10 mouse cellular contexts compared by ENCODE assay signal in the genomic region with DNA sequence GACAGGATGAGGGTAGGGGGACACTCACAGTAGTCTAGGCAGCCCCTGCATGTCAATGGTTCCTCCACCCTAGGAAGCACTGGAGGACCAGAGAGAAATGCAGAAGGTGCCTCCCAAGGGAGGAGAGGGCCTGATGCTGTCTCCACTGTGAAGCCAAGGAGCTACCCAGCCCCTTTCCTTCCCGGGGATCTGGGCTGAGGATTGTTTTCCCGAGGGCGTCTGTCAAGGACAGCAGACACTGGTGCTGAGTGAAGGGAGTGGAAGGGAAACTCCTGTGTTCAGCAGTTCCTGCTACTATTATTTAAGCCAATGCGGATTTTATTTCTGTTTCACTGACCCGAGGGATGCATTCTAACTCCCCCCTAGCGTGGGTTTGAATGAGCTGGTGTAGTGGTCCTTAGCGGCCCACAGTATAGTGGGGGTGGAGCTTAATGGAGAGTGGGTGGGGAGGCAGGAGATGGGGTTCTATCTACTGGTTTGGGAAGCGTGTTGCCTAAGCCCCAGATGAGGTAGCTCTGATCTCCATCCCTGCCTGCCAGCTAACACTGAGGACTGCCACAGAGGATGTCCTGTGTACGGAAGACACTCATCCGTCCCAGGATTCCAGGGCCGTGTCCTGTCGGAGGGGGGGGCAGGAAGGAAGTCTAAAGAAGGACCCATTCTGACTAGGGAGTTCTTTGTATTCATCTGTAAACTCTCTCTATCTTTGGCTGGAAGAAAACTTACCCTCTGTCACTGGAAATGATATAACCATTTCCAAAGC. TPM values are rescaled to one million over a fixed set of nuclear protein-coding genes. Genes with fewer than 3 reads are reported as not detected.
DNase-seq lines count a peak whose midpoint lies in the region; ATAC-seq and TF ChIP-seq lines count a peak whose summit lies in the region.
"Had no signal": no experiment of that assay in that cellular context is flagged by ENCODE, and none has a peak within 500 bp of the region (broad histone marks: within the 10 kb centered on the region; RNA-seq: fewer than 3 reads in every experiment).

No protein-coding gene starts in this region.

- H3K4me2 ChIP-seq in heart, postnatal 0 days (ENCODE audit: low read depth, low read length) = no peak overlapping the region
- H3K4me2 ChIP-seq in midbrain, embryonic 11.5 days = no peak overlapping the region
- H3K4me2 ChIP-seq: forebrain, embryonic 15.5 days had no signal

- no peaks in the 10 kb centered on the region for H3K36me3 ChIP-seq in heart, postnatal 0 days (replicated peaks; ENCODE audit: control insufficient read depth, insufficient read depth, low read length)
- H3K36me3 ChIP-seq in limb, embryonic 10.5 days = no peaks in the 10 kb centered on the region
- H3K36me3 ChIP-seq in midbrain, embryonic 11.5 days (ENCODE audit: control insufficient read depth, insufficient read depth, low read length) = no peaks in the 10 kb centered on the region
- H3K36me3 ChIP-seq: forebrain, embryonic 15.5 days had no signal

- peak overlapping the region; percentile 74 for H3K27ac ChIP-seq in heart, postnatal 0 days (ENCODE audit: low read depth)
- H3K27ac ChIP-seq in limb, embryonic 10.5 days = peak overlapping the region; percentile 42; the same call in 1 of the 2 replicates
- H3K27ac ChIP-seq in midbrain, embryonic 11.5 days (ENCODE audit: low read depth, low read length) = no peak overlapping the region
- H3K27ac ChIP-seq: forebrain, embryonic 15.5 days had no signal

- peak; percentile 73 for ATAC-seq in heart, postnatal 0 days (ENCODE audit: insufficient read depth, low read depth)
- no peak for ATAC-seq in midbrain, embryonic 11.5 days (ENCODE audit: low FRiP score)
- ATAC-seq: forebrain, embryonic 15.5 days had no signal

- WGBS in heart, postnatal 0 days = 52% methylated on average over 12 of the region's 12 CpGs
- WGBS in limb, embryonic 10.5 days = 66% methylated on average over 12 of the region's 12 CpGs
- whole genome bisulfite sequencing in midbrain, embryonic 11.5 days = 71% methylated on average over 12 of the region's 12 CpGs

- peaks cover 46% of the 10 kb centered on the region for H3K4me1 ChIP-seq in heart, postnatal 0 days (ENCODE audit: control insufficient read depth, insufficient read depth)
- peaks cover 47% of the 10 kb centered on the region for H3K4me1 ChIP-seq in limb, embryonic 10.5 days
- H3K4me1 ChIP-seq in midbrain, embryonic 11.5 days (ENCODE audit: control insufficient read depth, insufficient read depth, low read length) = peaks cover 3% of the 10 kb centered on the region; the same call in 1 of the 2 replicates

- H3K27me3 ChIP-seq in heart, postnatal 0 days (ENCODE audit: control insufficient read depth, insufficient read depth, low read length) = no peaks in the 10 kb centered on the region
- H3K27me3 ChIP-seq in limb, embryonic 10.5 days (ENCODE audit: low read depth, poor library complexity, severe bottlenecking) = no peaks in the 10 kb centered on the region
- H3K27me3 ChIP-seq in midbrain, embryonic 11.5 days (ENCODE audit: control insufficient read depth, insufficient read depth, low read length) = no peaks in the 10 kb centered on the region
- H3K27me3 ChIP-seq: forebrain, embryonic 15.5 days had no signal

- H3K9me3 ChIP-seq in heart, postnatal 0 days (replicated peaks; ENCODE audit: control insufficient read depth, low read length) = no peaks in the 10 kb centered on the region
- H3K9me3 ChIP-seq in limb, embryonic 10.5 days (replicated peaks) = no peaks in the 10 kb centered on the region
- no peaks in the 10 kb centered on the region for H3K9me3 ChIP-seq in midbrain, embryonic 11.5 days (ENCODE audit: control insufficient read depth, low read length)
- H3K9me3 ChIP-seq: forebrain, embryonic 15.5 days had no signal

- H3K4me3 ChIP-seq in heart, postnatal 0 days (ENCODE audit: low read depth, low read length) = no peak overlapping the region
- no peak overlapping the region for H3K4me3 ChIP-seq in limb, embryonic 10.5 days
- no peak overlapping the region for H3K4me3 ChIP-seq in midbrain, embryonic 11.5 days (ENCODE audit: low read depth, low read length)
- H3K4me3 ChIP-seq: forebrain, embryonic 15.5 days had no signal

- TF ChIP-seq EP300 in heart, postnatal 0 days (IDR thresholded peaks at IDR 0.05; ENCODE audit: low read depth) = peak; percentile 61; the same call in 1 of the 2 replicates

- no peak for TF ChIP-seq CTCF in heart, postnatal 0 days (IDR thresholded peaks at IDR 0.05; ENCODE audit: low read depth)

- H3K9ac ChIP-seq in heart, postnatal 0 days (replicated peaks; ENCODE audit: low read depth, low read length) = no peak overlapping the region
- no peak overlapping the region for H3K9ac ChIP-seq in midbrain, embryonic 11.5 days (ENCODE audit: low read length)
- H3K9ac ChIP-seq: forebrain, embryonic 15.5 days had no signal

- peak; percentile 53 for DNase-seq in adrenal gland, postnatal 14 days
- DNase-seq in adrenal gland, postnatal 25 days = no peak
- no peak for DNase-seq in heart, postnatal 0 days (ENCODE audit: low spot score)
- no peak for DNase-seq in limb, embryonic 10.5 days (ENCODE audit: low spot score)
- peak; percentile 76 for DNase-seq in midbrain, embryonic 11.5 days (ENCODE audit: low spot score, missing footprints)
- no peak for DNase-seq in layer of hippocampus, postnatal 10 days (ENCODE audit: low spot score in 2 of 2)
- DNase-seq in adrenal gland, adult 8-10 months = no peak
- no peak for DNase-seq in thymus, postnatal 25 days

RNA-seq across cellular contexts. Expression of a gene that starts 21.8 kb away (rescaled TPM):
- total RNA-seq in adrenal gland, postnatal 14 days (2021) = 11.7 and 21.9 TPM in 2 replicates
- total RNA-seq in adrenal gland, postnatal 25 days (2021) = 5.6 and 15.8 TPM in 2 replicates
- 11.3 and 13.5 TPM in 2 replicates for total RNA-seq in heart, postnatal 0 days (2014; rRNA removed; ENCODE audit: low replicate concordance)
- 9.6 and 10.1 TPM in 2 replicates for polyA plus RNA-seq in heart, postnatal 0 days (2015; fragmentation: Nextera tagmentation; extraction: Ambion mirVana)
- polyA plus RNA-seq in limb, embryonic 10.5 days (2016; fragmentation: Nextera tagmentation; extraction: Ambion mirVana) = 4.1 and 5.0 TPM in 2 replicates
- 10.4 TPM in 2 replicates for polyA plus RNA-seq in midbrain, embryonic 11.5 days (2014; fragmentation: Nextera tagmentation; extraction: Ambion mirVana)
- total RNA-seq in layer of hippocampus, postnatal 10 days (2021) = 10 to 100 TPM; 28.1 to 30.5 TPM
- 10 to 100 TPM; 11.7 to 28.2 (median 16.2) TPM for total RNA-seq in adrenal gland, adult 8-10 months (2022)

RNA-seq across cellular contexts. Expression of a gene that starts 50.2 kb away (rescaled TPM):
- total RNA-seq in adrenal gland, postnatal 14 days (2021) = 0.78 TPM in 1 of 2 replicates, not detected in the other
- not detected in 2 replicates for total RNA-seq in adrenal gland, postnatal 25 days (2021)
- not detected in 2 replicates for total RNA-seq in heart, postnatal 0 days (2014; rRNA removed; ENCODE audit: low replicate concordance)
- polyA plus RNA-seq in heart, postnatal 0 days (2015; fragmentation: Nextera tagmentation; extraction: Ambion mirVana) = not detected in 2 replicates
- not detected in 2 replicates for polyA plus RNA-seq in limb, embryonic 10.5 days (2016; fragmentation: Nextera tagmentation; extraction: Ambion mirVana)
- polyA plus RNA-seq in midbrain, embryonic 11.5 days (2014; fragmentation: Nextera tagmentation; extraction: Ambion mirVana) = 0.50 and 1.7 TPM in 2 replicates
- not detected for total RNA-seq in layer of hippocampus, postnatal 10 days (2021)
- not detected for total RNA-seq in adrenal gland, adult 8-10 months (2022)
- total RNA-seq: left cerebral cortex, postnatal 14 days had no signal

Comparison
In these comparisons a context has a peak if more than half of its experiments do, and no peak if none do; other contexts are left out.
1. DNase-seq: peak in adrenal gland, postnatal 14 days (single experiment) and midbrain, embryonic 11.5 days (single experiment); none in adrenal gland, postnatal 25 days (single experiment), heart, postnatal 0 days (single experiment), limb, embryonic 10.5 days (single experiment), layer of hippocampus, postnatal 10 days (0 of 2), adrenal gland, adult 8-10 months (single experiment) and thymus, postnatal 25 days (single experiment).